Mouse (Mus musculus) liver, adult 2 months (tissue): ENCODE data around the gene Clec16a.

ENCODE experiments used
- CTCF ChIP-seq: fragments of 200-500 bp; IDR thresholded peaks from 2 replicates; pipeline ENCODE4 v1.5.1; 2011; ENCODE audit warnings: low read depth, low read length, control low read depth
- POLR2A ChIP-seq: fragments of 200-500 bp; IDR thresholded peaks from 2 replicates; pipeline ENCODE4 v1.6.1; 2011; ENCODE audit warnings: low read length, control low read depth; ENCODE audit not compliant: insufficient read depth; ENCODE audit errors: extremely low read depth

DNA sequence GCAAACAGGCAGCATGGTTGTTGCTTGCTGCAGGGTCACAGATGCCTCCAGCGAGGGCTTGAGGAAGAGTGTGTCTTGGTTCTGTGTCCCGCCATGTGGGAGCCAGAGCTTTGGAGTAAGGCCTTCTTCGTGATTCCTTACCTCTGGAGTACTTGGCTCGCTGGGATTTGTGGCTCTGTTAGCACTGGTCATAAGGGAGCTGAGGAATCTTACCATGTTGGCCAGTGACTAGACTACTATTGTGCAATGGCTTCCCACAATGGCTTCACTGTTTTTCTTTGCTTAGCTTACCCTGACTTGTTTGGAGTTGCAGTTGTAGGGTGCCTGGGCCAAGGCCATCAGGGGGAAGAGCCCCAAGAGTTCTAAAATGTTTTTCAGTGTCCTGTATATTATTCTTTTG lies 30.8 kb downstream of the Clec16a start:
- TF ChIP-seq POLR2A (no peak), CTCF (no peak)
